Mouse (Mus musculus): ENCODE results near the gene Krtap29-1. TPM values are rescaled to one million over a fixed set of nuclear protein-coding genes. Genes with fewer than 3 reads are reported as not detected.

Krtap29-1 gene
- polyA plus RNA-seq, 1 experiment from 2014 or later: not detected

GRCm38 (mm10) chr11:99988530-99988929 is 9.7 kb upstream of the Krtap29-1 start:
- Histone ChIP-seq H3K4me3 (ENCODE audit: inconsistent target) (no peak overlapping the region), H3K79me2 (ENCODE audit: inconsistent target) (no peaks in the 10 kb centered on the region), H3K36me3 (ENCODE audit: inconsistent target) (no peaks in the 10 kb centered on the region), H3K27ac (no peak overlapping the region)
- 91% methylated on average over 3 of the region's 3 CpGs for WGBS (ENCODE audit: missing documents)

GRCm38 (mm10) chr11:99986180-99986647 is 7.4 kb upstream of the Krtap29-1 start, which contains the start of gene Krtap16-1:
Gene Krtap16-1, minus strand, starts transcription at chr11:99986597.
- 93% methylated on average over 8 of the region's 8 CpGs for WGBS (ENCODE audit: missing documents)
- H3K4me3 ChIP-seq (ENCODE audit: inconsistent target): no peak within 1 kb of the TSS

GRCm38 (mm10) chr11:99985291-99986092 is 6.6 kb upstream of the Krtap29-1 start:
- Histone ChIP-seq H3K79me2 (ENCODE audit: inconsistent target) (no peaks in the 10 kb centered on the region), H3K4me3 (ENCODE audit: inconsistent target) (no peak overlapping the region), H3K27ac (no peak overlapping the region), H3K36me3 (ENCODE audit: inconsistent target) (no peaks in the 10 kb centered on the region)
- 85% methylated on average over 20 of the region's 20 CpGs for WGBS (ENCODE audit: missing documents)

More at GRCm38 (mm10) chr11:99986180-99986647, 7.4 kb upstream of the Krtap29-1 start, which contains the start of gene Krtap16-1:
- H3K79me2 ChIP-seq (ENCODE audit: inconsistent target): no peaks in the 10 kb centered on the region
- no peak within 1 kb of the TSS for H3K27ac ChIP-seq
- no peaks in the 10 kb centered on the region for H3K36me3 ChIP-seq (ENCODE audit: inconsistent target)

- WGBS (ENCODE audit: missing documents): 75% methylated on average over 1 of the region's 1 CpGs
- no peak overlapping the region for H3K4me3 ChIP-seq (ENCODE audit: inconsistent target)
- H3K36me3 ChIP-seq (ENCODE audit: inconsistent target): no peaks in the 10 kb centered on the region
- no peak overlapping the region for H3K27ac ChIP-seq
- H3K79me2 ChIP-seq (ENCODE audit: inconsistent target): no peaks in the 10 kb centered on the region
These were observed 4.6 kb upstream of the Krtap29-1 start for GRCm38 (mm10) chr11:99983442-99983841.

GRCm38 (mm10) chr11:99982731-99983130 is 3.9 kb upstream of the Krtap29-1 start:
- Histone ChIP-seq H3K79me2 (ENCODE audit: inconsistent target) (no peaks in the 10 kb centered on the region), H3K27ac (no peak overlapping the region), H3K4me3 (ENCODE audit: inconsistent target) (no peak overlapping the region), H3K36me3 (ENCODE audit: inconsistent target) (no peaks in the 10 kb centered on the region)
- WGBS (ENCODE audit: missing documents): 89% methylated on average over 9 of the region's 9 CpGs

- H3K27ac ChIP-seq: no peak overlapping the region
- no peak overlapping the region for H3K4me3 ChIP-seq (ENCODE audit: inconsistent target)
- H3K36me3 ChIP-seq (ENCODE audit: inconsistent target): no peaks in the 10 kb centered on the region
- no peaks in the 10 kb centered on the region for H3K79me2 ChIP-seq (ENCODE audit: inconsistent target)
- 23% methylated on average over 2 of the region's 2 CpGs for WGBS (ENCODE audit: missing documents)
These were observed 12.9 kb downstream of the Krtap29-1 start for GRCm38 (mm10) chr11:99965961-99966360.

- Histone ChIP-seq H3K79me2 (ENCODE audit: inconsistent target) (no peaks in the 10 kb centered on the region), H3K36me3 (ENCODE audit: inconsistent target) (no peaks in the 10 kb centered on the region), H3K27ac (no peak overlapping the region), H3K4me3 (ENCODE audit: inconsistent target) (no peak overlapping the region)
- 59% methylated on average over 6 of the region's 6 CpGs for WGBS (ENCODE audit: missing documents)
These were observed 14.6 kb downstream of the Krtap29-1 start for GRCm38 (mm10) chr11:99964213-99964612.

- H3K4me3 ChIP-seq (ENCODE audit: inconsistent target): no peak within 1 kb of the TSS
- 97% methylated on average over 2 of the region's 2 CpGs for WGBS (ENCODE audit: missing documents)
- no peaks in the 10 kb centered on the region for H3K36me3 ChIP-seq (ENCODE audit: inconsistent target)
- no peaks in the 10 kb centered on the region for H3K79me2 ChIP-seq (ENCODE audit: inconsistent target)
- H3K27ac ChIP-seq: no peak within 1 kb of the TSS
These were observed 30.7 kb downstream of the Krtap29-1 start, which contains the start of gene Krtap9-5 for GRCm38 (mm10) chr11:99948175-99948574. Gene Krtap9-5, plus strand, starts transcription at chr11:99948475.

- Histone ChIP-seq H3K79me2 (ENCODE audit: inconsistent target) (no peaks in the 10 kb centered on the region), H3K36me3 (ENCODE audit: inconsistent target) (no peaks in the 10 kb centered on the region), H3K4me3 (ENCODE audit: inconsistent target) (no peak overlapping the region), H3K27ac (no peak overlapping the region)
- 78% methylated on average over 9 of the region's 9 CpGs for WGBS (ENCODE audit: missing documents)
These were observed 41.0 kb downstream of the Krtap29-1 start for GRCm38 (mm10) chr11:99937751-99938264.

GRCm38 (mm10) chr11:99935991-99936390 is 42.9 kb downstream of the Krtap29-1 start, which contains the start of gene Krtap31-2:
Gene Krtap31-2, plus strand, starts transcription at chr11:99936291.
- Histone ChIP-seq H3K36me3 (ENCODE audit: inconsistent target) (no peaks in the 10 kb centered on the region), H3K4me3 (ENCODE audit: inconsistent target) (no peak within 1 kb of the TSS), H3K79me2 (ENCODE audit: inconsistent target) (no peaks in the 10 kb centered on the region), H3K27ac (no peak within 1 kb of the TSS)
- WGBS (ENCODE audit: missing documents): 93% methylated on average over 1 of the region's 1 CpGs

Other genes with a start within 250 kb of the Krtap29-1 start
- gene Gm14180, start 244.8 kb downstream of the Krtap29-1 start, polyA plus RNA-seq (2018): not detected in 3 replicates
- gene Gm11595, start 206.1 kb downstream of the Krtap29-1 start, polyA plus RNA-seq (2018): not detected in 3 replicates
- gene Krtap4-8, start 198.3 kb downstream of the Krtap29-1 start, polyA plus RNA-seq (2018): not detected in 3 replicates
- not detected in 3 replicates for gene Krtap4-9, start 193.9 kb downstream of the Krtap29-1 start, polyA plus RNA-seq (2018)
- not detected in 3 replicates for gene Gm11596, start 185.6 kb downstream of the Krtap29-1 start, polyA plus RNA-seq (2018)
- gene Gm11569, start 180.1 kb downstream of the Krtap29-1 start, polyA plus RNA-seq (2018): not detected in 3 replicates
- not detected in 3 replicates for gene Gm11554, start 174.6 kb downstream of the Krtap29-1 start, polyA plus RNA-seq (2018)
- gene Krtap4-13, start 169.2 kb downstream of the Krtap29-1 start, polyA plus RNA-seq (2018): not detected in 3 replicates
- gene Gm11564, start 163.4 kb downstream of the Krtap29-1 start, polyA plus RNA-seq (2018): not detected in 3 replicates
- not detected in 3 replicates for gene 2300003K06Rik, start 141.0 kb downstream of the Krtap29-1 start, polyA plus RNA-seq (2018)
- not detected in 3 replicates for gene Krtap4-16, start 127.4 kb downstream of the Krtap29-1 start, polyA plus RNA-seq (2018)
- gene Gm11568, start 121.1 kb downstream of the Krtap29-1 start, polyA plus RNA-seq (2018): not detected in 3 replicates
- gene Gm11559, start 114.6 kb downstream of the Krtap29-1 start, polyA plus RNA-seq (2018): not detected in 3 replicates
- not detected in 3 replicates for gene Krtap9-1, start 105.7 kb downstream of the Krtap29-1 start, polyA plus RNA-seq (2018)
- not detected in 3 replicates for gene Gm11567, start 99.9 kb downstream of the Krtap29-1 start, polyA plus RNA-seq (2018)
- gene Krtap31-1, start 71.1 kb downstream of the Krtap29-1 start, polyA plus RNA-seq (2018): not detected in 3 replicates
- not detected in 3 replicates for gene Gm11565, start 64.3 kb downstream of the Krtap29-1 start, polyA plus RNA-seq (2018)
- gene Krtap31-2, start 42.8 kb downstream of the Krtap29-1 start, polyA plus RNA-seq (2018): not detected in 3 replicates
- not detected in 3 replicates for gene Krtap9-5, start 30.6 kb downstream of the Krtap29-1 start, polyA plus RNA-seq (2018)
- not detected in 3 replicates for gene Krtap16-1, start 7.5 kb upstream of the Krtap29-1 start, polyA plus RNA-seq (2018)
- gene Krtap17-1, start 14.9 kb upstream of the Krtap29-1 start, polyA plus RNA-seq (2018): not detected in 3 replicates
- gene Krt33a, start 37.2 kb upstream of the Krtap29-1 start, polyA plus RNA-seq (2018): not detected in 3 replicates
- gene Krt33b, start 50.8 kb upstream of the Krtap29-1 start, polyA plus RNA-seq (2018): not detected in 3 replicates
- gene Krt34, start 62.5 kb upstream of the Krtap29-1 start, polyA plus RNA-seq (2018): not detected in 3 replicates
- not detected in 3 replicates for gene Krt31, start 71.5 kb upstream of the Krtap29-1 start, polyA plus RNA-seq (2018)
- not detected in 3 replicates for gene Krt32, start 109.2 kb upstream of the Krtap29-1 start, polyA plus RNA-seq (2018)
- not detected in 3 replicates for gene Krt35, start 117.2 kb upstream of the Krtap29-1 start, polyA plus RNA-seq (2018)
- not detected in 3 replicates for gene Krt36, start 126.6 kb upstream of the Krtap29-1 start, polyA plus RNA-seq (2018)
- gene Krt13, start 142.5 kb upstream of the Krtap29-1 start, polyA plus RNA-seq (2018): not detected in 3 replicates
- not detected in 3 replicates for gene Krt15, start 156.9 kb upstream of the Krtap29-1 start, polyA plus RNA-seq (2018)
- gene Krt19, start 169.6 kb upstream of the Krtap29-1 start, polyA plus RNA-seq (2018): not detected in 3 replicates
- not detected in 3 replicates for gene Krt9, start 214.2 kb upstream of the Krtap29-1 start, polyA plus RNA-seq (2018)
- gene Krt14, start 228.5 kb upstream of the Krtap29-1 start, polyA plus RNA-seq (2018): not detected in 3 replicates